23 mouse cellular contexts compared by ENCODE assay signal in genomic region chr1:120266460-120266859, GRCm38 (mm10). TPM values are rescaled to one million over a fixed set of nuclear protein-coding genes. Genes with fewer than 3 reads are reported as not detected.
DNase-seq lines count a peak whose midpoint lies in the region; ATAC-seq and TF ChIP-seq lines count a peak whose summit lies in the region.
"Had no signal": no experiment of that assay in that cellular context is flagged by ENCODE, and none has a peak within 500 bp of the region (broad histone marks: within the 10 kb centered on the region; RNA-seq: fewer than 3 reads in every experiment).

No protein-coding gene starts in this region.

- ATAC-seq in heart, embryonic 12.5 days (ENCODE audit: insufficient number of reproducible peaks, low FRiP score) = no peak
- no peak for ATAC-seq in midbrain, embryonic 11.5 days (ENCODE audit: low FRiP score)
- no peak for ATAC-seq in midbrain, embryonic 13.5 days
- ATAC-seq in liver, postnatal 0 days = no peak
- ATAC-seq: hindbrain, postnatal 0 days; intestine, postnatal 0 days had no signal

- H3K4me3 ChIP-seq in heart, embryonic 12.5 days = no peak overlapping the region
- H3K4me3 ChIP-seq in midbrain, embryonic 11.5 days (ENCODE audit: low read depth, low read length) = no peak overlapping the region
- no peak overlapping the region for H3K4me3 ChIP-seq in midbrain, embryonic 13.5 days (replicated peaks)
- no peak overlapping the region; the same call in 1 of the 2 replicates for H3K4me3 ChIP-seq in liver, postnatal 0 days (ENCODE audit: low read depth, low read length)
- H3K4me3 ChIP-seq: forebrain, embryonic 12.5 days; heart, embryonic 15.5 days; hindbrain, embryonic 10.5 days; limb, embryonic 13.5 days; neural tube, embryonic 13.5 days had no signal

- H3K27me3 ChIP-seq in heart, embryonic 12.5 days (replicated peaks) = no peaks in the 10 kb centered on the region
- H3K27me3 ChIP-seq in midbrain, embryonic 11.5 days (ENCODE audit: control insufficient read depth, insufficient read depth, low read length) = peaks cover 6% of the 10 kb centered on the region
- H3K27me3 ChIP-seq in midbrain, embryonic 13.5 days = peaks cover 31% of the 10 kb centered on the region
- no peaks in the 10 kb centered on the region for H3K27me3 ChIP-seq in liver, postnatal 0 days (ENCODE audit: insufficient read depth, low read length)
- H3K27me3 ChIP-seq: heart, embryonic 15.5 days had no signal

- H3K4me2 ChIP-seq in heart, embryonic 12.5 days = peak overlapping the region; percentile 95; the same call in 1 of the 2 replicates
- H3K4me2 ChIP-seq in midbrain, embryonic 11.5 days = no peak overlapping the region
- no peak overlapping the region for H3K4me2 ChIP-seq in midbrain, embryonic 13.5 days (replicated peaks)
- H3K4me2 ChIP-seq in liver, postnatal 0 days (ENCODE audit: low read depth, low read length) = peak overlapping the region; percentile 97
- H3K4me2 ChIP-seq: forebrain, embryonic 12.5 days had no signal

- no peak overlapping the region for H3K27ac ChIP-seq in heart, embryonic 12.5 days (ENCODE audit: poor library complexity, severe bottlenecking)
- H3K27ac ChIP-seq in midbrain, embryonic 11.5 days (ENCODE audit: low read depth, low read length) = no peak overlapping the region
- no peak overlapping the region for H3K27ac ChIP-seq in midbrain, embryonic 13.5 days
- H3K27ac ChIP-seq in liver, postnatal 0 days (ENCODE audit: low read depth) = peak overlapping the region; percentile 95
- H3K27ac ChIP-seq: forebrain, embryonic 12.5 days; hindbrain, postnatal 0 days; limb, embryonic 13.5 days; neural tube, embryonic 13.5 days had no signal

- intact Hi-C loops in heart, postnatal 25 days (cut with DNase I) = no loop called here

- H3K9me3 ChIP-seq in heart, embryonic 12.5 days (replicated peaks) = no peaks in the 10 kb centered on the region
- H3K9me3 ChIP-seq in midbrain, embryonic 11.5 days (ENCODE audit: control insufficient read depth, low read length) = no peaks in the 10 kb centered on the region
- no peaks in the 10 kb centered on the region for H3K9me3 ChIP-seq in midbrain, embryonic 13.5 days
- H3K9me3 ChIP-seq in liver, postnatal 0 days (ENCODE audit: low read length) = no peaks in the 10 kb centered on the region
- H3K9me3 ChIP-seq: forebrain, embryonic 12.5 days; heart, embryonic 15.5 days; hindbrain, embryonic 10.5 days; limb, embryonic 13.5 days; neural tube, embryonic 13.5 days had no signal

- DNase-seq in heart, postnatal 25 days (ENCODE audit: low spot score) = no peak
- peak; percentile 79 for DNase-seq in midbrain, embryonic 11.5 days (ENCODE audit: low spot score, missing footprints)
- DNase-seq in ZHBTc4 (ENCODE audit: low read depth, low spot score) = peak; percentile 90
- no peak for DNase-seq in liver, postnatal 0 days
- no peak for DNase-seq in spleen, postnatal 14 days (ENCODE audit: low spot score in 2 of 2)
- no peak for DNase-seq in thymus, postnatal 4 days
- DNase-seq: B cell, adult 2 months; cerebellum, adult 2 months; gastrocnemius, postnatal 14 days; heart, adult 18-20 months; midbrain, embryonic 14.5 days; right cerebral cortex, postnatal 14 days; spleen, adult 18-20 months; thymus, adult 2 months had no signal

- peaks cover 23% of the 10 kb centered on the region for H3K4me1 ChIP-seq in heart, embryonic 12.5 days (replicated peaks)
- H3K4me1 ChIP-seq in midbrain, embryonic 11.5 days (ENCODE audit: control insufficient read depth, insufficient read depth, low read length) = no peaks in the 10 kb centered on the region; the same call in 1 of the 2 replicates
- H3K4me1 ChIP-seq in midbrain, embryonic 13.5 days (replicated peaks) = peaks cover 12% of the 10 kb centered on the region
- peaks cover 91% of the 10 kb centered on the region for H3K4me1 ChIP-seq in liver, postnatal 0 days (ENCODE audit: insufficient read depth)

- TF ChIP-seq CTCF in liver, postnatal 0 days (IDR thresholded peaks at IDR 0.05; ENCODE audit: low read depth) = no peak

- no peaks in the 10 kb centered on the region for H3K36me3 ChIP-seq in heart, embryonic 12.5 days
- H3K36me3 ChIP-seq in midbrain, embryonic 11.5 days (ENCODE audit: control insufficient read depth, insufficient read depth, low read length) = no peaks in the 10 kb centered on the region
- H3K36me3 ChIP-seq in midbrain, embryonic 13.5 days = no peaks in the 10 kb centered on the region
- H3K36me3 ChIP-seq in liver, postnatal 0 days (replicated peaks; ENCODE audit: insufficient read depth, low read length) = peaks cover 3% of the 10 kb centered on the region; the same call in 1 of the 2 replicates
- H3K36me3 ChIP-seq: forebrain, embryonic 12.5 days; heart, embryonic 15.5 days; hindbrain, embryonic 10.5 days; limb, embryonic 13.5 days; neural tube, embryonic 13.5 days had no signal

- no peak for TF ChIP-seq EP300 in liver, postnatal 0 days (IDR thresholded peaks at IDR 0.05; ENCODE audit: low read depth)

- no peak overlapping the region for H3K9ac ChIP-seq in heart, embryonic 12.5 days
- no peak overlapping the region for H3K9ac ChIP-seq in midbrain, embryonic 11.5 days (ENCODE audit: low read length)
- H3K9ac ChIP-seq in midbrain, embryonic 13.5 days (replicated peaks) = no peak overlapping the region
- peak overlapping the region; percentile 79; the same call in 1 of the 2 replicates for H3K9ac ChIP-seq in liver, postnatal 0 days (replicated peaks)
- H3K9ac ChIP-seq: forebrain, embryonic 12.5 days; heart, embryonic 15.5 days; limb, embryonic 13.5 days; neural tube, embryonic 13.5 days had no signal

- 48% methylated on average over 4 of the region's 4 CpGs for WGBS in heart, embryonic 12.5 days
- 45% methylated on average over 4 of the region's 4 CpGs for WGBS in midbrain, embryonic 11.5 days
- 50% methylated on average over 4 of the region's 4 CpGs for WGBS in midbrain, embryonic 13.5 days
- WGBS in liver, postnatal 0 days (ENCODE audit: insufficient replicate concordance) = 62% methylated on average over 4 of the region's 4 CpGs

RNA-seq across cellular contexts. Expression of gene Steap3, which starts 6.0 kb away (rescaled TPM):
- polyA plus RNA-seq in heart, embryonic 12.5 days (2016; fragmentation: Nextera tagmentation; extraction: Ambion mirVana) = 14.2 and 16.0 TPM in 2 replicates
- 10 to 100 TPM; 26.8 to 35.9 TPM for total RNA-seq in heart, postnatal 25 days (2021)
- polyA plus RNA-seq in midbrain, embryonic 11.5 days (2014; fragmentation: Nextera tagmentation; extraction: Ambion mirVana) = 2.8 and 3.0 TPM in 2 replicates
- 1.5 and 2.1 TPM in 2 replicates for polyA plus RNA-seq in midbrain, embryonic 13.5 days (2015; fragmentation: Nextera tagmentation; extraction: Ambion mirVana)
- polyA plus RNA-seq in liver, postnatal 0 days (2015; fragmentation: Nextera tagmentation; extraction: Ambion mirVana) = 27.2 TPM in 2 replicates

Comparison
In these comparisons a context has a peak if more than half of its experiments do, and no peak if none do; other contexts are left out.
1. H3K4me2 ChIP-seq: peak in heart, embryonic 12.5 days (single experiment) and liver, postnatal 0 days (single experiment); none in midbrain, embryonic 11.5 days (single experiment) and midbrain, embryonic 13.5 days (single experiment).
2. DNase-seq: peak in midbrain, embryonic 11.5 days (single experiment) and ZHBTc4 (single experiment); none in heart, postnatal 25 days (single experiment), liver, postnatal 0 days (single experiment), spleen, postnatal 14 days (0 of 2) and thymus, postnatal 4 days (single experiment).